Mouse (Mus musculus) spleen, adult 2 months (tissue): ENCODE measurements at regions not wholly inside any gene's neighbourhood (a gene's known extent, or its start where the extent isn't known, plus 50 kb on each side); places are given as distances from the start of the nearest gene placed in this dataset.

Experiments
- CTCF ChIP-seq: fragments of 200-500 bp; IDR thresholded peaks from 2 replicates; pipeline ENCODE4 v1.5.1; 2011; ENCODE audit warnings: mild to moderate bottlenecking, inconsistent platforms; ENCODE audit not compliant: insufficient read depth, insufficient read length, insufficient replicate concordance; ENCODE audit errors: extremely low read depth
- POLR2A ChIP-seq: fragments of 200-500 bp; IDR thresholded peaks from 2 replicates; pipeline ENCODE4 v1.6.1; 2011; ENCODE audit warnings: low read depth, low read length, inconsistent platforms

- TF ChIP-seq CTCF (no peak), POLR2A (no peak)
These were observed 72.7 kb downstream of the Il9r start for GRCm38 (mm10) chr11:32127401-32127817.
